Mouse (Mus musculus): ENCODE results near the gene Ripor3.
A peak's percentile ranks its signal among the peaks of the same experiment; 100 is the strongest.

Ripor3 gene

GRCm38 (mm10) chr2:168028376-168028775 is 18.0 kb upstream of the Ripor3 start:
- no peak for DNase-seq (ENCODE audit: low spot score)

GRCm38 (mm10) chr2:168026467-168026866 is 16.0 kb upstream of the Ripor3 start:
- no peak for DNase-seq (ENCODE audit: low spot score)

GRCm38 (mm10) chr2:168025882-168026281 is 15.5 kb upstream of the Ripor3 start:
- DNase-seq (ENCODE audit: low spot score): no peak

GRCm38 (mm10) chr2:168025174-168025573 is 14.8 kb upstream of the Ripor3 start:
- peak; percentile 71 for DNase-seq (ENCODE audit: low spot score)

GRCm38 (mm10) chr2:168023763-168024402 is 13.5 kb upstream of the Ripor3 start:
- DNase-seq (ENCODE audit: low spot score): no peak

GRCm38 (mm10) chr2:168019201-168019715 is 8.8 kb upstream of the Ripor3 start:
- peak; percentile 35 for DNase-seq (ENCODE audit: low spot score)

- DNase-seq (ENCODE audit: low spot score): no peak
These were observed 6.6 kb upstream of the Ripor3 start for GRCm38 (mm10) chr2:168016951-168017391.

- DNase-seq (ENCODE audit: low spot score): no peak
These were observed 475 bp upstream of the Ripor3 start for GRCm38 (mm10) chr2:168010893-168011292.

- no peak for DNase-seq (ENCODE audit: low spot score)
These were observed 2.3 kb downstream of the Ripor3 start for GRCm38 (mm10) chr2:168008132-168008531.

- DNase-seq (ENCODE audit: low spot score): no peak
These were observed 3.9 kb downstream of the Ripor3 start for GRCm38 (mm10) chr2:168006489-168006888.

- no peak for DNase-seq (ENCODE audit: low spot score)
These were observed 4.8 kb downstream of the Ripor3 start for GRCm38 (mm10) chr2:168005616-168006015.

GRCm38 (mm10) chr2:168005005-168005404 is 5.4 kb downstream of the Ripor3 start:
- no peak for DNase-seq (ENCODE audit: low spot score)

GRCm38 (mm10) chr2:168004369-168004768 is 6.0 kb downstream of the Ripor3 start:
- DNase-seq (ENCODE audit: low spot score): no peak

- no peak for DNase-seq (ENCODE audit: low spot score)
These were observed 7.0 kb downstream of the Ripor3 start for GRCm38 (mm10) chr2:168003431-168003830.

- DNase-seq (ENCODE audit: low spot score): no peak
These were observed 7.5 kb downstream of the Ripor3 start for GRCm38 (mm10) chr2:168002884-168003283.

- no peak for DNase-seq (ENCODE audit: low spot score)
These were observed 8.2 kb downstream of the Ripor3 start for GRCm38 (mm10) chr2:168002188-168002587.

- DNase-seq (ENCODE audit: low spot score): no peak
These were observed 11.2 kb downstream of the Ripor3 start for GRCm38 (mm10) chr2:167999145-167999743.

- DNase-seq (ENCODE audit: low spot score): no peak
These were observed 12.9 kb downstream of the Ripor3 start for GRCm38 (mm10) chr2:167997562-167997961.

- DNase-seq (ENCODE audit: low spot score): no peak
These were observed 13.7 kb downstream of the Ripor3 start for GRCm38 (mm10) chr2:167996672-167997215.

- no peak for DNase-seq (ENCODE audit: low spot score)
These were observed 14.4 kb downstream of the Ripor3 start for GRCm38 (mm10) chr2:167995870-167996635.

GRCm38 (mm10) chr2:167993260-167993659 is 17.2 kb downstream of the Ripor3 start:
- no peak for DNase-seq (ENCODE audit: low spot score)

- DNase-seq (ENCODE audit: low spot score): no peak
These were observed 21.1 kb downstream of the Ripor3 start for GRCm38 (mm10) chr2:167989310-167989709.

- no peak for DNase-seq (ENCODE audit: low spot score)
These were observed 22.8 kb downstream of the Ripor3 start for GRCm38 (mm10) chr2:167987640-167988039.

Data from ovary, adult 18-20 months (tissue).